Mouse (Mus musculus): ENCODE measurements at regions not wholly inside any gene's neighbourhood (a gene's known extent, or its start where the extent isn't known, plus 50 kb on each side); places are given as distances from the start of the nearest gene placed in this dataset.
A peak's percentile ranks its signal among the peaks of the same experiment; 100 is the strongest.

DNA sequence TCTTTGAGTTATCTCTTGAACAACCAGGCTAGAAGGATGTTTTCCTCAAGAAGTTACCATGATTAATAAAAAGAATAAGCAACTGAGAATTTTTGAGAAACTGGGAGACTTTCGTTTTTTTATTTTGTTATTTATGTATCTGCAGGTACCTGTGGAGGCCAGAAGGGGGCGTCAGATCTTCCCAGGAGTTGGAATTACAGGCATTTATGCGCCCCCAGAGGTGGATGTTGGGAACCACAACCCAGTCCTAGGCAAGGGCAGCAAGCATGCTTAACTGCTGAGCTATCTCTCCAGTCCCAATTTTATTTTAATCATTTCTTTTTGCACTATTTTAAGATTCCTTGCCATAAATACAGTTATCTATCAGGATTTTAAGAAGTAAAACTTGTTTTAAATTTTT is 140.0 kb upstream of the Lmcd1 start:
- peak; percentile 67 for TF ChIP-seq CTCF (IDR thresholded peaks at IDR 0.05; ENCODE audit: low read depth, low read length)
- TF ChIP-seq POLR2A (IDR thresholded peaks at IDR 0.05; ENCODE audit: extremely low read depth, insufficient read depth, low read length), result no peak
